ENCODE assay signal across 8 mouse cellular contexts in genomic region chr17:74717618-74718151, GRCm38 (mm10). TPM values are rescaled to one million over a fixed set of nuclear protein-coding genes. Genes with fewer than 3 reads are reported as not detected.
A peak's percentile ranks its signal among the peaks of the same experiment; 100 is the strongest.
DNase-seq lines count a peak whose midpoint lies in the region; ATAC-seq and TF ChIP-seq lines count a peak whose summit lies in the region.

TSS of gene Ttc27 (plus strand) at chr17:74717732.

- peak within 1 kb of the TSS; percentile 85 for H3K4me2 ChIP-seq in forebrain, embryonic 16.5 days (ENCODE audit: low read length)
- peak within 1 kb of the TSS; percentile 85 for H3K4me2 ChIP-seq in lung, embryonic 14.5 days

- H3K27ac ChIP-seq in forebrain, embryonic 16.5 days (ENCODE audit: low read length), result no peak within 1 kb of the TSS
- H3K27ac ChIP-seq in layer of hippocampus, adult 2 months, result peak within 1 kb of the TSS; percentile 73
- H3K27ac ChIP-seq in lung, embryonic 14.5 days (ENCODE audit: low read depth), result peak within 1 kb of the TSS; percentile 46; the same call in 1 of the 2 replicates
- no peak within 1 kb of the TSS for H3K27ac ChIP-seq in olfactory bulb, adult 2 months (ENCODE audit: insufficient read depth, low read depth, low read length)
- no peak within 1 kb of the TSS for H3K27ac ChIP-seq in thymus, adult 2 months (ENCODE audit: control insufficient read depth, insufficient read depth, low read length)

- peak; percentile 65; the same call in 1 of the 2 replicates for TF ChIP-seq POLR2A in olfactory bulb, adult 2 months (IDR thresholded peaks at IDR 0.05; ENCODE audit: insufficient read depth, low read depth, low read length)
- peak; percentile 61; the same call in 1 of the 2 replicates for TF ChIP-seq POLR2A in thymus, adult 2 months (IDR thresholded peaks at IDR 0.05; ENCODE audit: control insufficient read depth, extremely low read depth, insufficient read depth, low read length, poor library complexity)

- peak; percentile 96 for DNase-seq in G1E (ENCODE audit: low spot score)
- DNase-seq in cerebellum, adult 18-20 months, result peak; percentile 97 to 98
- peak; percentile 95 to 97 for DNase-seq in heart, postnatal 36 days
- DNase-seq in layer of hippocampus, adult 2 months (ENCODE audit: low spot score in 2 of 2), result peak; percentile 95 to 97
- peak; percentile 99 for DNase-seq in lung, embryonic 14.5 days
- DNase-seq in thymus, adult 2 months, result peak; percentile 96

- whole genome bisulfite sequencing in forebrain, embryonic 16.5 days, result under 1% methylated on average over 31 of the region's 31 CpGs
- under 1% methylated on average over 31 of the region's 31 CpGs for WGBS in lung, embryonic 14.5 days
- WGBS in olfactory bulb, adult 2 months, result 1% methylated on average over 31 of the region's 31 CpGs
- WGBS in thymus, adult 2 months, result under 1% methylated on average over 31 of the region's 31 CpGs

- peaks cover 39% of the 10 kb centered on the region for H3K36me3 ChIP-seq in G1E (replicated peaks)
- H3K36me3 ChIP-seq in forebrain, embryonic 16.5 days (ENCODE audit: control insufficient read depth, insufficient read depth), result peaks cover 3% of the 10 kb centered on the region; the same call in 1 of the 2 replicates
- peaks cover 14% of the 10 kb centered on the region; the same call in 1 of the 2 replicates for H3K36me3 ChIP-seq in lung, embryonic 14.5 days (ENCODE audit: insufficient read depth)
- H3K36me3 ChIP-seq in thymus, adult 2 months (ENCODE audit: control insufficient read depth, insufficient read depth, low read length), result peaks cover 5% of the 10 kb centered on the region; the same call in 1 of the 2 replicates

- 0 out of 2 replicates have a peak, but pooled peaks cover 4% of the 10 kb centered on the region for H3K27me3 ChIP-seq in G1E (ENCODE audit: insufficient read depth, low read length)
- peaks cover 5% of the 10 kb centered on the region for H3K27me3 ChIP-seq in forebrain, embryonic 16.5 days (replicated peaks; ENCODE audit: control insufficient read depth, insufficient read depth, low read length)
- H3K27me3 ChIP-seq in lung, embryonic 14.5 days (ENCODE audit: insufficient read depth, low read length), result no peaks in the 10 kb centered on the region
- no peaks in the 10 kb centered on the region for H3K27me3 ChIP-seq in thymus, adult 2 months (ENCODE audit: control insufficient read depth, insufficient read depth, low read length)

- no peaks in the 10 kb centered on the region for H3K9me3 ChIP-seq in G1E (replicated peaks)
- no peaks in the 10 kb centered on the region for H3K9me3 ChIP-seq in forebrain, embryonic 16.5 days (ENCODE audit: control insufficient read depth, low read length)
- H3K9me3 ChIP-seq in lung, embryonic 14.5 days (ENCODE audit: low read depth, low read length), result no peaks in the 10 kb centered on the region

- ATAC-seq in G1E (ENCODE audit: extremely low read depth, insufficient number of reproducible peaks, low FRiP score, poor library complexity, severe bottlenecking), result peak; percentile 94
- ATAC-seq in forebrain, embryonic 16.5 days, result peak; percentile 93
- peak; percentile 90 for ATAC-seq in lung, embryonic 14.5 days (ENCODE audit: insufficient read depth)

- H3K4me1 ChIP-seq in G1E (ENCODE audit: insufficient read depth, low read depth, low read length), result peaks cover 23% of the 10 kb centered on the region
- H3K4me1 ChIP-seq in forebrain, embryonic 16.5 days (replicated peaks; ENCODE audit: control insufficient read depth, insufficient read depth, low read length), result peaks cover 7% of the 10 kb centered on the region
- H3K4me1 ChIP-seq in lung, embryonic 14.5 days (ENCODE audit: insufficient read depth), result 0 out of 2 replicates have a peak, but pooled peaks cover 4% of the 10 kb centered on the region
- no peaks in the 10 kb centered on the region for H3K4me1 ChIP-seq in olfactory bulb, adult 2 months (ENCODE audit: control insufficient read depth, insufficient read depth, low read length)
- H3K4me1 ChIP-seq in thymus, adult 2 months (replicated peaks; ENCODE audit: control insufficient read depth, insufficient read depth, low read length), result peaks cover 2% of the 10 kb centered on the region; the same call in 1 of the 2 replicates

- intact Hi-C loops in heart, postnatal 36 days (cut with DNase I), result no loop called here

- H3K9ac ChIP-seq in forebrain, embryonic 16.5 days (replicated peaks; ENCODE audit: low read depth, low read length), result peak within 1 kb of the TSS; percentile 62
- H3K9ac ChIP-seq in lung, embryonic 14.5 days, result peak within 1 kb of the TSS; percentile 74

- peak within 1 kb of the TSS; percentile 91 for H3K4me3 ChIP-seq in G1E (ENCODE audit: low read depth, low read length)
- peak within 1 kb of the TSS; percentile 75 for H3K4me3 ChIP-seq in forebrain, embryonic 16.5 days (replicated peaks; ENCODE audit: low read length)
- peak within 1 kb of the TSS; percentile 81 for H3K4me3 ChIP-seq in layer of hippocampus, adult 2 months
- H3K4me3 ChIP-seq in lung, embryonic 14.5 days (ENCODE audit: low read depth, low read length), result peak within 1 kb of the TSS; percentile 84
- peak within 1 kb of the TSS; percentile 85 for H3K4me3 ChIP-seq in olfactory bulb, adult 2 months (ENCODE audit: insufficient read depth, low read depth, low read length)
- peak within 1 kb of the TSS; percentile 87 for H3K4me3 ChIP-seq in thymus, adult 2 months (ENCODE audit: control insufficient read depth, insufficient read depth, low read length)

- no peak for TF ChIP-seq CTCF in G1E (IDR thresholded peaks at IDR 0.05; ENCODE audit: low read depth, low read length)
- TF ChIP-seq CTCF in layer of hippocampus, adult 2 months (conservative IDR thresholded peaks at IDR 0.05), result no peak
- no peak for TF ChIP-seq CTCF in lung, embryonic 14.5 days (IDR thresholded peaks at IDR 0.05; ENCODE audit: low read depth)
- no peak for TF ChIP-seq CTCF in olfactory bulb, adult 2 months (IDR thresholded peaks at IDR 0.05; ENCODE audit: insufficient read depth, low read depth, low read length)
- peak; percentile 50; the same call in 1 of the 2 replicates for TF ChIP-seq CTCF in thymus, adult 2 months (IDR thresholded peaks at IDR 0.05; ENCODE audit: borderline replicate concordance, control insufficient read depth, extremely low read depth, insufficient read depth, low read length, poor library complexity)

RNA-seq across cellular contexts. Expression of gene Ttc27, which starts in this region (rescaled TPM):
- total RNA-seq in G1E (2014; fragmentation: Nextera tagmentation) (20.5 and 23.1 TPM in 2 replicates), G1E (2017) (35.3 and 39.4 TPM in 2 replicates)
- 5.5 and 20.5 TPM in 2 replicates for polyA plus RNA-seq in G1E (2012)
- 17.9 and 18.8 TPM in 2 replicates for polyA plus RNA-seq in forebrain, embryonic 16.5 days (2015; fragmentation: Nextera tagmentation; extraction: Ambion mirVana)
- 10 to 100 TPM; 10.4 to 14.6 TPM for total RNA-seq in heart, postnatal 36 days (2021)
- 10 to 100 TPM; 27.7 to 28.5 TPM for total RNA-seq in layer of hippocampus, adult 2 months (2021)
- 25.6 and 26.2 TPM in 2 replicates for polyA plus RNA-seq in lung, embryonic 14.5 days (2014; fragmentation: Nextera tagmentation; extraction: Ambion mirVana)
- polyA plus RNA-seq in olfactory bulb, adult 2 months (2012; ENCODE audit: insufficient read depth, insufficient read length, low replicate concordance, missing spikeins), result not detected in 2 replicates
- polyA plus RNA-seq in thymus, adult 2 months (2012; rRNA removed), result 6.1 and 6.7 TPM in 2 replicates

Comparison
In these comparisons a context has a peak if more than half of its experiments do, and no peak if none do; other contexts are left out.
1. H3K27ac ChIP-seq: peak in layer of hippocampus, adult 2 months (single experiment) and lung, embryonic 14.5 days (single experiment); none in forebrain, embryonic 16.5 days (single experiment), olfactory bulb, adult 2 months (single experiment) and thymus, adult 2 months (single experiment).
2. Peak in every context shown above with its lines, with median percentiles within 50 percentile points of each other: ATAC-seq, DNase-seq and H3K4me3 ChIP-seq.